Mouse (Mus musculus) small intestine, adult 2 months (tissue): ENCODE measurements around the gene Lrba. TPM values are rescaled to one million over a fixed set of nuclear protein-coding genes. Genes with fewer than 3 reads are reported as not detected.

Experiments
- H3K27ac ChIP-seq: fragments of 200-500 bp; 2 replicates; pipeline ENCODE4 v1.5.1; 2012; ENCODE audit warnings: low read depth, low read length, control low read depth, inconsistent platforms; ENCODE audit not compliant: insufficient read depth
- H3K27me3 ChIP-seq: fragments of 200-500 bp; 2 replicates; pipeline ENCODE4 v1.6.1; 2012; ENCODE audit warnings: mild to moderate bottlenecking, moderate library complexity, low read length, inconsistent platforms; ENCODE audit not compliant: control insufficient read depth, insufficient read depth
- H3K36me3 ChIP-seq: fragments of 200-500 bp; 2 replicates; pipeline ENCODE4 v1.6.1; 2012; ENCODE audit warnings: mild to moderate bottlenecking, low read length, control low read depth, inconsistent platforms; ENCODE audit not compliant: control insufficient read depth, insufficient read depth
- H3K4me1 ChIP-seq: fragments of 200-500 bp; 2 replicates; pipeline ENCODE4 v1.6.1; 2012; ENCODE audit warnings: low read length, inconsistent platforms, mixed read lengths; ENCODE audit not compliant: control insufficient read depth, insufficient read depth, insufficient read length
- H3K4me3 ChIP-seq: fragments of 200-500 bp; 2 replicates; pipeline ENCODE4 v1.5.1; 2012; ENCODE audit warnings: low read depth, mild to moderate bottlenecking, control low read depth, inconsistent platforms, low read length, moderate library complexity
- CTCF ChIP-seq: fragments of 200-500 bp; IDR thresholded peaks from 2 replicates; pipeline ENCODE4 v1.5.1; 2012; ENCODE audit warnings: low read depth, mild to moderate bottlenecking, control low read depth, inconsistent platforms, low read length, moderate library complexity, mixed read lengths; ENCODE audit not compliant: insufficient replicate concordance, insufficient read length; ENCODE audit errors: extremely low read depth
- POLR2A ChIP-seq: fragments of 200-500 bp; IDR thresholded peaks from 2 replicates; pipeline ENCODE4 v1.6.1; 2012; ENCODE audit warnings: low read depth, mild to moderate bottlenecking, control low read depth, inconsistent platforms, low read length, moderate library complexity
- WGBS: fragments of 180-500 bp; shearing (Covaris S2); methylation state at CpG from one replicate; pipeline ENCODE4 v1.1.7; 2018; 5-methylcytosine and 5-hydroxymethylcytosine counted together
- polyA plus RNA-seq: library from polyadenylated mRNA; depleted of rRNA; stranded (reverse); fragments of >200 nt; gene quantifications from 2 replicates; pipeline ENCODE4 v1.2.3, GENCODE M21; 2012

The Lrba gene
- polyA plus RNA-seq, 1 experiment, result 41.1 TPM

DNA sequence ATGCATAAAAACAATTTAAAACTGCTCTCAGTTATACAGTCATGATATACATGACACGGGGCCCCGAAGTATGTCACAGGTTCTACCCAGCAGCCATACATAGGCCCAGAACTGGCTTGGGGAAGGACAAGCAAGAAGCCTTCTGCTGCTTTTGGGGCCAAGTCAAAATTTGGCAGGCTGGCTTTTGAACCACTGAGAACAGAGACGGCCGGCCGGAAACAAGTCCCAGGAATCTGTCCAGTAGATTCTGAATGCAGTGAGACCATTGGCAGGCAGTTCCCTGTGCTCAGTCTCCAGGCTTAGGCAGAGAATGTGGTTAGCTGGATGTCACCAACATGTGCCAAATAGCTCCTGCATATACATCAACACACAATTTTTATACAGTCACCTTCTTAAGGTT lies 565.3 kb downstream of the Lrba start:
- no peak overlapping the region for H3K4me3 ChIP-seq
- H3K27ac ChIP-seq, result no peak overlapping the region
- H3K4me1 ChIP-seq, result no peaks in the 10 kb centered on the region
- WGBS, result 94% methylated on average over 5 of the region's 5 CpGs
- no peaks in the 10 kb centered on the region for H3K36me3 ChIP-seq
- no peaks in the 10 kb centered on the region for H3K27me3 ChIP-seq
- TF ChIP-seq POLR2A (no peak), CTCF (no peak)

DNA sequence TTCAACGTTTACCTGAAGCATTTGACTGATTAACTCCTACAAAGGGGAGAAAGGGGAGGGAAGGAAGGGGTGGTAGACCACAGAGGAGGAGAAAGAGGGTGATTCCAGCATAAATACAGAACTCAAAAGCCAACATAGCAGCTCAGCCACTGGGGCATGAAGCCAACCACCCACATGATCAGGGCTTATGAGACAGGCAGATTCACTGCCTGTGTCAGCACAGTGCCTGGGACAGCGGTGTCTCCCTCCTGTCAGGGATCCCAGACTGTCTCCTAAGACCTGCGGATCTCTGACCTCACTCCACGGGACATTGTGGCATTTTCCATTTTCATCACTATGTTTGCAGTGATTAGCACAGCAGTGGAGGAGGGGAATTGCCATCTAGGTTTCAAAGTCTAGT lies 568.8 kb downstream of the Lrba start:
- Histone ChIP-seq H3K27me3 (no peaks in the 10 kb centered on the region), H3K4me1 (no peaks in the 10 kb centered on the region), H3K36me3 (no peaks in the 10 kb centered on the region), H3K4me3 (no peak overlapping the region), H3K27ac (no peak overlapping the region)
- WGBS, result 44% methylated on average over 4 of the region's 4 CpGs
- TF ChIP-seq CTCF (no peak), POLR2A (no peak)

DNA sequence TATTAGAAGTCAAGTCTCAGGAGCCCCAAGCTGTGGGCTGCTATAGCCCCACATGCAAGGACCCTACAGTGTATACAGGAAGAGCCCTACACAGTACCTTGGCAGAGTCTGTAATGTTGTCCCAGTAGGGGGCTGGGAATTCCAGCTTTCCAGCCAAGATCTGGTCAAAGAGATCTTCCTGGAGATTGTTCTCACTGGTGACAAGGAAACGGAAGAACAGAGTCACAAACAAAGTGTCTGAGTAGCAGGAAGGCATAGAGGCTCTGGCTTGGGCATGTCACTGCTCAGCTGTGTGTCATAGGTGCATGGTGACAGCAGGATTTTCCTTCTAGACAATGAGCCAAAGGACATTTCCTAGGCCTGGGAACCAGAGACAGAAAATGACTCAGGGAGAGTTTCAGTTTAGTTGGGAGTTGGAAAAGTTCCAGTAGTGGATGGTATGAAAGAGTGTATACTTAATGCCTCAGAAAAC lies 569.3 kb downstream of the Lrba start:
- Histone ChIP-seq H3K4me1 (no peaks in the 10 kb centered on the region), H3K36me3 (no peaks in the 10 kb centered on the region), H3K4me3 (no peak overlapping the region), H3K27me3 (no peaks in the 10 kb centered on the region), H3K27ac (no peak overlapping the region)
- 26% methylated on average over 1 of the region's 1 CpGs for WGBS
- no peak for TF ChIP-seq CTCF

DNA sequence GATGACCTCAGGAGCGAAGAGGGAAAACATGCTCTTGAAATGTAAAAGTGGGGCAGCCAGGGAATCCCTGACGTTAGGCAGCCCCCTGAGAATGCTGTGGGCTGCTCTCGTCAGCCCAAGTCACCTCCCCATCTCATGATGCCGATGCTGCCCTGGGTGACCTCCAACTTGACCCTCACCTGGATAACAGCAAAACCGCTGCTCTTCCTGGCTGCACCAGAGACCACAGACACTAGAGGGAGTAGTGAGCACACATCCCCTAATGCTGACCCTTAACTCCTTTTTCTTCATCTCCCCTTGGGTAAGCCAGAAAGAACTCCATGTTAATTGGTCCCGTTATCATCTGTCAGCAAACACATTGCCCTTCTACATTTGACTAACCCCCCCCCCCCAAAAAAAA lies 572.2 kb downstream of the Lrba start:
- WGBS, result 40% methylated on average over 6 of the region's 6 CpGs
- H3K36me3 ChIP-seq, result no peaks in the 10 kb centered on the region
- TF ChIP-seq POLR2A, result no peak
- peak; percentile 31; the same call in 1 of the 2 replicates for TF ChIP-seq CTCF
- no peak overlapping the region for H3K27ac ChIP-seq
- H3K4me3 ChIP-seq, result no peak overlapping the region
- no peaks in the 10 kb centered on the region for H3K4me1 ChIP-seq
- no peaks in the 10 kb centered on the region for H3K27me3 ChIP-seq

DNA sequence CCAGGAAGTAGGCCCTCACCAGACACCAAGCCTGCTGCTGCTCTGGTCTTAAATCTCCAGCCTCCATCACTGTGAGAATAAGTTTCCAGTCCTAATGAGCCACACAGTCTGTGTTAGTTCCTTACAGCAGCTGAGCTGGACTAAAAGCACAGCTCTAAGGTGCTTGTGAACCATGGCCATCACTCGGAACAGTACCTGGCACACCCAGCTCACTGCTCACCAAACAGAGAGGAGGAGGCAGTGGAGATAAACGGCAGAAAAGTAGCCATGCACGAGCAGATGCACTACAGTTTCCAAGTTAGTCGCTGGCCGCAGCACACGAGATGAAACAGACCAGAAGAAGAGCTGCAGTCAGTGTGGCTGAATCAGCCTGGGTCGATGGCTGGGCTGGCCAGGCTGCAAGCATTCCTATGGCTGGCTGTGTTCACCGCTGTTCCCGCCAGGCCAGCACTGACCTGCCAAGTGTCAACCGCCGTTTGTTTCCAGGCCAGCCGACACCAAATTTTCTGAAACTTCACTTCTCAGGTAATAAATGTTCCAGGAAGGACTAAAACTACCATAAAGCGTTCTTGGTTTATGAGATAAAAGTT lies 573.5 kb downstream of the Lrba start:
- H3K36me3 ChIP-seq, result no peaks in the 10 kb centered on the region
- WGBS, result 71% methylated on average over 13 of the region's 13 CpGs
- no peak overlapping the region for H3K27ac ChIP-seq

DNA sequence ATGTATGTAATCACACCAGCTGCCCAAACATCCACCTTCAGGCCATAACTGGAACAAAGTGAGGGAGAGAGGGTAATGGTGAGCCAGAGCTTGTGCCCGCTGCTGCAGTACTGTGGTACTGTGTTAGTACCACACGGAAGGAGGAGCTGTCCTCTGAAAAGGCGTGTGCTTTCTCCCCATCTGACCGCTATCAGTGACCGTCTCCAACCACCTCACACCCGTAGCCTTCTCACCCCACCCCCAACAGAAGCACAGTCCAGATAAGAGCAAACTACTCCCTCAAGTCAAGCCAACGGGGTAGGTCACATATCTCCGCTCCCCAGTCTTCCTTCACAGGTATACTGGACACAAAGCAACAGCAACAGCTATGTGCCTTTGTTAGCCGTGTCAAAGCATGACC lies 574.6 kb downstream of the Lrba start:
- Histone ChIP-seq H3K27me3 (no peaks in the 10 kb centered on the region), H3K27ac (no peak overlapping the region), H3K4me3 (no peak overlapping the region), H3K4me1 (no peaks in the 10 kb centered on the region), H3K36me3 (no peaks in the 10 kb centered on the region)
- no peak for TF ChIP-seq POLR2A
- TF ChIP-seq CTCF, result no peak
- 84% methylated on average over 9 of the region's 9 CpGs for WGBS

More for the DNA sequence above, 573.5 kb downstream of the Lrba start:
- Histone ChIP-seq H3K4me3 (no peak overlapping the region), H3K4me1 (no peaks in the 10 kb centered on the region), H3K27me3 (no peaks in the 10 kb centered on the region)
- no peak for TF ChIP-seq POLR2A
- TF ChIP-seq CTCF, result no peak

DNA sequence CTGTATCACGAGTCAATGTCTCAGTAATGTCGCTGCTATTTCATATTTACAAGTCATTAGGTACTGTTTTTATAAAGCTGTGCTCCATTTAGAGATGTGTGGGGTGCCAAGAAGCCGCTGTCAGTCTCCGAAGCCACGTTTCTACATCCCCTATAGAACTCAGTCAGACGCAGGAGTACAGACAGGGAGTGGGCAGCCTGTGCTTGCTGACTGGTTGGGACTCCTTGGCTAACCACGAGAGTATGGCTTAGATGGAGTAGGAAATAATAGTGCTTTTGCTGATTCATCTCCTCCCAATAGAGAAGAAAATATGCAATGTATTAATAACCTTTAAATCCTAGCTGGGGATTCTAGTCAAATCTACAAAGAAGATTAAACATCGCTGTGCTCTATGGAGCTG lies 576.4 kb downstream of the Lrba start:
- TF ChIP-seq CTCF, result no peak
- TF ChIP-seq POLR2A, result no peak
- no peaks in the 10 kb centered on the region for H3K36me3 ChIP-seq
- no peak overlapping the region for H3K4me3 ChIP-seq
- H3K4me1 ChIP-seq, result no peaks in the 10 kb centered on the region
- H3K27ac ChIP-seq, result no peak overlapping the region
- WGBS, result 80% methylated on average over 8 of the region's 8 CpGs
- H3K27me3 ChIP-seq, result no peaks in the 10 kb centered on the region

DNA sequence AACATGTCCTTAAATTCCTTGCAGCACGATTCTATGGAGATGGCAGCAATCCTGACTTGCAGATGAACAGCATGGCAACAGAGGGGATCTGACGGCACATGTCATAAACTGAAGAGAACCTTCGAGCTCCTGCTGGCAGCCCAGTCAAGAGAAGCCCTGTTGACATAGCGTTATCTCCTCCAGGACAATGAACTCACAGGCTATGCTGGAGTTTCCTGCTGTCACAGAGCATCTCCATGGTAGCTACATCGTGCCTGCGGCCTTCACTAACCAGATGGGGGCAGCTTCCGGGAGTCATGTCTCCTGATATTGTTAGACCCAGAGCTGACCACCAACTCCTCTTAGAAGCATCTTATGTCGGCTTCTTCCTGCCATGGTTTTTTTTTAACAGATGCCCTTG lies 578.3 kb downstream of the Lrba start:
- TF ChIP-seq CTCF (no peak), POLR2A (no peak)
- H3K4me3 ChIP-seq, result no peak overlapping the region
- H3K27ac ChIP-seq, result no peak overlapping the region
- H3K36me3 ChIP-seq, result no peaks in the 10 kb centered on the region
- H3K27me3 ChIP-seq, result no peaks in the 10 kb centered on the region
- H3K4me1 ChIP-seq, result no peaks in the 10 kb centered on the region
- WGBS, result 38% methylated on average over 8 of the region's 8 CpGs
